Mouse (Mus musculus) heart, embryonic 15.5 days (tissue): ENCODE measurements around the gene Gorasp2. TPM values are rescaled to one million over a fixed set of nuclear protein-coding genes. Genes with fewer than 3 reads are reported as not detected.

Source experiments
- ATAC-seq: fragments of 200-750 bp; cut with Nextera tagmentation; replicated peaks from 2 replicates; pipeline ENCODE4 v1.8.0; 2017; ENCODE audit warnings: low read depth, moderate TSS enrichment; ENCODE audit not compliant: insufficient number of reproducible peaks, insufficient read depth, low FRiP score
- H3K27ac ChIP-seq: fragments of 300-500 bp; sonication (generic); 2 replicates; pipeline ENCODE4 v1.5.1; 2015; ENCODE audit warnings: mild to moderate bottlenecking, inconsistent platforms
- H3K27me3 ChIP-seq: fragments of 300-500 bp; sonication (generic); 2 replicates; pipeline ENCODE4 v1.6.1; 2015; ENCODE audit warnings: inconsistent platforms
- H3K36me3 ChIP-seq: fragments of 300-500 bp; sonication (generic); 2 replicates; pipeline ENCODE4 v1.6.1; 2015; ENCODE audit warnings: mild to moderate bottlenecking, inconsistent platforms
- H3K4me1 ChIP-seq: fragments of 300-500 bp; sonication (generic); replicated peaks from 2 replicates; pipeline ENCODE4 v1.6.1; 2015; ENCODE audit warnings: inconsistent platforms
- H3K4me2 ChIP-seq: fragments of 300-500 bp; sonication (generic); 2 replicates; pipeline ENCODE4 v1.6.1; 2015; ENCODE audit warnings: inconsistent platforms, mild to moderate bottlenecking, moderate library complexity
- H3K4me3 ChIP-seq: fragments of 300-500 bp; sonication (generic); 2 replicates; pipeline ENCODE4 v1.5.1; 2015; ENCODE audit warnings: mild to moderate bottlenecking, inconsistent platforms
- H3K9ac ChIP-seq: fragments of 300-500 bp; sonication (generic); 2 replicates; pipeline ENCODE4 v1.6.1; 2015; ENCODE audit warnings: mild to moderate bottlenecking, inconsistent platforms
- H3K9me3 ChIP-seq: fragments of 300-500 bp; sonication (generic); replicated peaks from 2 replicates; pipeline ENCODE4 v1.6.1; 2016; ENCODE audit warnings: inconsistent platforms
- WGBS: fragments of 180-500 bp; shearing (Covaris S2); methylation state at CpG from one replicate; pipeline ENCODE4 v1.1.7; 2015; ENCODE audit warnings: mixed read lengths; 5-methylcytosine and 5-hydroxymethylcytosine counted together
- polyA plus RNA-seq: library from polyadenylated mRNA; unstranded; fragments of >200 nt; fragmentation: Nextera tagmentation; extraction: Ambion mirVana; gene quantifications from 2 replicates; pipeline ENCODE4 v1.2.1, GENCODE M21; 2015

The Gorasp2 gene
- 113 and 136 TPM in 2 replicates for polyA plus RNA-seq

DNA sequence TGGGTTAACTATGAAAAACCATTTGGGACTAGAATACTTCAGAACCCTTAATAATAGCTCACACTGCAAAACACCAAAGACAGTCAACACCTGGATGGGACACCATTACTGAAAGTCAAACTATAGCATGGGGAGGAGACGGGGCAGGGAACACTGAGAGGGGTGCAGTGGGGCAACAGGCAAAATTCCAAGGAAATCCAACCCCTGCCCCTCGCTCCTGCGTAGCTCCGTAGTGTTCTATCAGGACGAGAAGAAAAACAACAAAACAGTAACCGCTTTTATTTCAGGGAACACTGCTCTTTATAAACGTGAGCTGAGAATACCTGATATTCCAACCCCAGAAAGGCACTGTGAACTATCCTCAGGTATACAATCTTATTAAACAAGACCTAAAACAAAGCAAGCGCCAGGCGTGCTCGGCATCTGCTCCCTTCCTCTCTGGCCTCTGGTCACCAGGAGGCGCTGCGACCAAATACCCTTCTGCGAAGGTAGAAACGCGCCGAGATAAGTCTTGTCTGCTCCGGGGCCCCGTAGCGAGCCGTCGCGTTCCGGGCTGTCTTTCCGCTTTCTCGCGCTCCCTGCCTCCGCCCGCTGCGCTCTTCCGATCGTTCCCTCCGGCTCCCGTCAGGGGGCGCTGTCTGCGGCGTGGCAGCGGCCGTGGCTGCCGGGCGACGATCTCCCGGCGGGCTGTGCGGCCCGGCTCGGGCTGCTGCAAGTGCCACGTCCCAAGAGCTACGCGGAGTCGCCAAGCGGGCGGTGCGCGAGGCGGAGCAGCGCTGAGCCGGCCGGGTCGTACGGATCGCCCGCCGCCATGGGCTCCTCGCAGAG, at the start of gene Gorasp2:
TSS of gene Gorasp2 (plus strand) at position 690 of the 828 bp plus-strand sequence.
- Histone ChIP-seq H3K4me1 (peaks cover 16% of the 10 kb centered on the region), H3K9ac (peak within 1 kb of the TSS; percentile 90), H3K27ac (peak within 1 kb of the TSS; percentile 93), H3K4me2 (peak within 1 kb of the TSS; percentile 84), H3K27me3 (no peaks in the 10 kb centered on the region; the same call in 1 of the 2 replicates), H3K9me3 (no peaks in the 10 kb centered on the region), H3K4me3 (peak within 1 kb of the TSS; percentile 93), H3K36me3 (0 out of 2 replicates have a peak, but pooled peaks cover 4% of the 10 kb centered on the region)
- ATAC-seq = peak; percentile 95
- WGBS = 1% methylated on average over 64 of the region's 64 CpGs

DNA sequence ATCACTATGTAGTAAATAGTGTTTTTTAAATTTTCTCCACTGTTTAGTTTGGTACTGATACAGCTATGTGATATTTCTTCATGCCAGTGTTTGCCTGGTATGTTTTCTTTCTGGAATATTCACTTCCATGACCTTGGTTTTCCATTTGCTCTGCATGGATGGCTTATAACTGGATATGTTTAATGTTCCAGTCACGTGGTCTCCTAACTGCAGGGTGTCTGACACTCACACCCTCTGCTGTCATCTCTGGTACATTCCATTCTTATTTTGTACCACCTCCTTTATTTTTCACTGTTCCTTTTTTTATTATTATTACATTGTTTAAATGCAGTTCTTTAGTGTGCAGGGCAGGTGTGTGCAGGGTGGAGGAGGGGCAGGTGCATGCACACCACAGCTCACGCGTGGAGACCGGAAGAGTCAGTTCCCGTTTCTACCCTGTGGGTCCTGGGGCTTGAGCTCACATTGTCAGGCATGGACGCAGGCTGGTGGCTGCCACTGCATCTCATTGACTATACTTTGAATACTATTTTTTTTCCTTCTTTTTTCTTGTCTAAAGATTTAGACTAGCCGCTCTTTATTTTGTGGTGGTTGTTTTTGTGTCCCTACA, 46.5 kb upstream of the Gorasp2 start:
- H3K4me1 ChIP-seq = no peaks in the 10 kb centered on the region
- H3K4me3 ChIP-seq = no peak overlapping the region
- H3K27me3 ChIP-seq = no peaks in the 10 kb centered on the region
- no peak overlapping the region for H3K4me2 ChIP-seq
- no peaks in the 10 kb centered on the region for H3K36me3 ChIP-seq
- H3K9ac ChIP-seq = no peak overlapping the region
- H3K27ac ChIP-seq = no peak overlapping the region
- no peaks in the 10 kb centered on the region for H3K9me3 ChIP-seq
- ATAC-seq = no peak
- 81% methylated on average over 7 of the region's 7 CpGs for WGBS

DNA sequence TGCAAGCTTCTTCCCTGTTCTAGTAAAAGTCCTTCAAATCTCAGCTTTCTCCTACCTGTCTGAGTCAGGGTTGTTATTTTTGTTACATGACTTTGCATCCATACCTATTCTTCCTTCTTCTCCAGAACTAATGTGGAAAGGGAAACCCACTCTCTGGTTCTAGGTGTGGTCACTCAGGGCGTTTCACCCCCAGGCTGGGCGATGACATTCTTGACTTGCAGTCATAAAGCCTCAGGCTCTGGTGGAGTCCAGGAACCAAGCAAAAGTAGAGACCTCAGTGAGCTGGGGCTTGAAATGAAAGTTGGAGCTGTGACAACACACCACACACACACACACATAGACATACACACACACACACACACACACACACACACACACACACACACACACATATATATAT, 45.3 kb upstream of the Gorasp2 start:
- Histone ChIP-seq H3K27ac (no peak overlapping the region), H3K4me1 (no peaks in the 10 kb centered on the region), H3K27me3 (no peaks in the 10 kb centered on the region), H3K9me3 (no peaks in the 10 kb centered on the region), H3K4me2 (no peak overlapping the region), H3K36me3 (no peaks in the 10 kb centered on the region), H3K4me3 (no peak overlapping the region), H3K9ac (no peak overlapping the region)
- no peak for ATAC-seq
- 73% methylated on average over 2 of the region's 2 CpGs for WGBS

DNA sequence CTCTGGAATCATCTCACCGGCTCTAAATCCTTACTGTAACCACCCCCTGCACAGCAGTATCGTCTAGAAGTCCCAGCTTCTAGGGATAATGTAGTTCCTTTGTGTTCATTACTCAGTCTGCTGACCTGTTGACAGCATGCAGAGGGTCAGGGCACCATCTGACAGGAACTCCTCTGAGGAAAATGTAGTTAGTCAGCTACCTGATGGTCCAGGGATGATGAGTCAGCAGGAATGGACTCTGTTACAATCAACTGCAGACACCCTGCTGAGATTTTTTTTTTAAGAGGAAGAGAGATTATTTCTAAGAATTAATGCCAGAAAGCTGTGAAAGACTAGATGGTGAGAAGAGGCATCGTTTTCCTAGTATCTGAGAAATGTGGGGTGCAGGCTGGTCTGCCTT, 44.8 kb upstream of the Gorasp2 start:
- Histone ChIP-seq H3K4me3 (no peak overlapping the region), H3K36me3 (no peaks in the 10 kb centered on the region), H3K4me1 (no peaks in the 10 kb centered on the region), H3K27me3 (no peaks in the 10 kb centered on the region), H3K9ac (no peak overlapping the region), H3K4me2 (no peak overlapping the region), H3K27ac (no peak overlapping the region), H3K9me3 (no peaks in the 10 kb centered on the region)
- 58% methylated on average over 3 of the region's 3 CpGs for WGBS
- ATAC-seq = no peak

DNA sequence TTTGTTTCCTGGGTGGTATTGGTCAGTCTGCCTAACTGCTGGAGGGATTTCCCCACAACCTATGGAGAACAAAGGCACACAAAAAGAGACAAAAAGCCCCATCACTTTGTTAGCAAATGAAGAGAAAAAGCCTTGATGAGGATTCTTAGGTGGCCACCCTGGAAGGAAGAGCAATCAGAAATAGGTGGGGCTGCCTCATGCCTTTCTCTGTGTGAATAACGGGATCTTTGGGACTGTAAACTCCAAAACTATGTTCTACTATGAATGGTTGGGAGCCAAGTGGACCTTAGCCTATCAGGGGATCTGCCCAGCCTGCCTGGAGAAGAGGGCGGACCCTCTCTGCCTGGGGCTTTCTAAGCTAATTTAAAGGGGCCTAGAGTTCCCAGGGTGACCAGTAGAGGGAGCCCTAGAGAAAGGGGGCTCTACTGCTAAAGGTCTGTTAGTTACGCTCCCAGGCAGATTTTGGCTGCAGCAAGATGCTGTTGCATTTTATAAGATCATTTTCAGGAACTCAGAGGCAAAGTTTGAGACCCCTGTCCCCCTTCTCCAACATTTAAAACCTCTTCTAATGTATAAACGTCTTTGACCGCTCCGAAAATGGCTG, 42.0 kb upstream of the Gorasp2 start:
- Histone ChIP-seq H3K27me3 (no peaks in the 10 kb centered on the region), H3K4me3 (no peak overlapping the region), H3K4me1 (no peaks in the 10 kb centered on the region), H3K9ac (no peak overlapping the region), H3K9me3 (no peaks in the 10 kb centered on the region), H3K4me2 (no peak overlapping the region), H3K36me3 (no peaks in the 10 kb centered on the region), H3K27ac (no peak overlapping the region)
- 89% methylated on average over 6 of the region's 6 CpGs for WGBS
- ATAC-seq = no peak

DNA sequence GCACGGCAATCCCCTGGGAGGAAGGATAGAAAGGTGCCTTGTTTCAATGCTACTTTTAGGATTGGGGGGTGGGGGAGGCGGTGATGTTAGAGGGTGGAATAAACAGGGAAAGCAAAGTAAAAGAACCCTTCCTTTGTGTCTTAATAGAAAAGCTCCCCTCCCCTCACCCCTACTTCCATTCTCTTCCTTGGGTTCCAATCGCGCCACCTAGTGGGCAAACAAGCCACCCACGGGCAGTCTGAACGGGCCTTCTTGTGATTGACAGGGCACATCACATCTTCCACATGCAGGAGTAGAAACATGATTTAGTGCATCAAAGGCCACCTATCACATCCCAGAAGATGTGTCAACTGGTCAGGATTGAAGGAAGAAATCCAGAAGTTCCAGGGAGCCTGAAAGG, 41.2 kb upstream of the Gorasp2 start:
- Histone ChIP-seq H3K36me3 (no peaks in the 10 kb centered on the region), H3K4me3 (no peak overlapping the region), H3K4me2 (no peak overlapping the region), H3K27ac (no peak overlapping the region), H3K9ac (no peak overlapping the region), H3K4me1 (no peaks in the 10 kb centered on the region), H3K9me3 (no peaks in the 10 kb centered on the region), H3K27me3 (no peaks in the 10 kb centered on the region)
- no peak for ATAC-seq
- WGBS = 24% methylated on average over 6 of the region's 6 CpGs

DNA sequence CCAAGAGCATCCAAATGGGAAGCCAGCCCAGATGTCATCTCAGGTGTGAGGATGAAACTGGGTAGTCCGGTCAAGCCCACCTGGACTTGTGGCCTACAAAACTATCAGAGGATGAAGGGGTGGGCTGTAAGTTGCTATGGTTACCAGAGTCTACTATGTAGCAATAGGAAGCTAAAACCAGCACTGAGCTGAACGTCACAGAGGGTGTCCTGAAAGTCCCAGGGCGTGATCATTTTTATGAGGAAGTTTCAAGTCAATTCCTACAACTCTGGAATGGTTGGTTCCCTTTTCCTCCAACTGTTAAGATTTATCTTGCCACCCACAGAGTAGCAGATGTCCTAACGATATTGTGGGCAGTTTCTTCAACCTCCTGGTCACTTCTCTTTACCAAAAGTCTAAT, 39.1 kb upstream of the Gorasp2 start:
- Histone ChIP-seq H3K9me3 (no peaks in the 10 kb centered on the region), H3K27ac (no peak overlapping the region), H3K27me3 (no peaks in the 10 kb centered on the region), H3K36me3 (no peaks in the 10 kb centered on the region), H3K4me1 (no peaks in the 10 kb centered on the region), H3K4me3 (no peak overlapping the region), H3K9ac (no peak overlapping the region), H3K4me2 (no peak overlapping the region)
- ATAC-seq = no peak
- WGBS = 66% methylated on average over 4 of the region's 4 CpGs

DNA sequence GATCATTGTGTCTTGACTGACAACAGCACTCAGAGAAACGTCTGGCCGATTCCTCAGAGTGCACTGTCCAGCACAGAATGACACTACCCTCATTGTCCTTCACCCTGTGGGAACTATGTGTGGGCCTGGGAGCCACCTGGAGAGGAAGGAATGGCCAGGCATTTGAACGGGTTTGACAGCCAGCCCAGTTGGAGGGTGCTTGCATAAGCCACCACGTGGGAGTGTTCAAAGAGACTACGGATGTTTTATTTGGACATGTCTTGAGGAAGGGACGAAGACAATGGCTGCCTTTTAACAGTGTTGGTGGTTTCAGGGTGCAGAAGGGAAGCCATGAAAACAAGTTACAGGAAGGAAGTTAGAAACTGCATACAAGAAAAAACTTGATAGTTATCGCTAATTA, 35.6 kb upstream of the Gorasp2 start:
- 49% methylated on average over 7 of the region's 7 CpGs for WGBS
- no peak overlapping the region for H3K27ac ChIP-seq
- no peak for ATAC-seq
- no peak overlapping the region for H3K4me2 ChIP-seq
- no peak overlapping the region for H3K9ac ChIP-seq
- no peaks in the 10 kb centered on the region for H3K27me3 ChIP-seq
- no peaks in the 10 kb centered on the region for H3K36me3 ChIP-seq
- no peak overlapping the region for H3K4me3 ChIP-seq
- peaks cover 10% of the 10 kb centered on the region for H3K4me1 ChIP-seq
- no peaks in the 10 kb centered on the region for H3K9me3 ChIP-seq

DNA sequence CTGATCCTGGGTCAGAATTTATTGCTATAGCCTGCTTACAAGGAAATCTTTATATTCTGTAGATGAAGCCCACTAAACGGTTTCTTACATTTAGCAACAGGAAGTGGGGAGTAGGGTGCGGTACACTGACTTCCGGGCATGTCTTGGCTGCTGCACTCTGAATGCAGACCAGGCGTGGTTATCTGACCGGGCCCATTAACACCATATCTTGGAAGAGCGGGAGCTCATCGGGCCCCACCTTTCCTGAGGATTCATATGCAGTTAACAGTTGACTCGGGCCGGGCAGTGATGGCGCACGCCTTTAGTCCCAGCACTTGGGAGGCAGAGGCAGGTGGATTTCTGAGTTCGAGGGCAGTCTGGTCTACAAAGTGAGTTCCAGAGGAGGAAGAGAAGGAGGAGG, 33.0 kb upstream of the Gorasp2 start:
- no peak overlapping the region for H3K4me3 ChIP-seq
- no peak overlapping the region for H3K27ac ChIP-seq
- no peaks in the 10 kb centered on the region for H3K36me3 ChIP-seq
- no peak overlapping the region for H3K9ac ChIP-seq
- no peaks in the 10 kb centered on the region for H3K9me3 ChIP-seq
- no peak overlapping the region for H3K4me2 ChIP-seq
- 80% methylated on average over 12 of the region's 12 CpGs for WGBS
- no peak for ATAC-seq
- H3K27me3 ChIP-seq = no peaks in the 10 kb centered on the region
- peaks cover 10% of the 10 kb centered on the region for H3K4me1 ChIP-seq

DNA sequence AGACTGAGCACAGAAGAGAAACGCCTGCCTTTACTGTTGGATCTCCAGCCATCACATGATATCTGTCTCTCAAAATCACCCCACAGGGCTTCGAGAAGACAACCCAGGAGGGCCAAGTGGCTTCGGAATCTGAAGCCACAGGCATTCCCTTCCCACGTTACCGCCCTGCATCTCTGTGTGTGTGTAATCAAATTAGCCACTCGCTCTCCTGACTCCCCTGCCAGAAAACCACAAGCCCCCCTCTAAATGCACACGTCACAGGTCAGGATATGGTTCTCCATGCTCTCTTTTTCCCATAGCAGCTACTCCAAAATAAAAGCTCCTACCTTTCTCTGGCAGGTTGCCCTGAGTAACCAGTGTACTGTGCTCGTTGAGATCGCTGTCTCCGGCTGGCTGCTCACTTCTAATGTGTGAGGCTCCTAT, 32.0 kb upstream of the Gorasp2 start:
- peaks cover 10% of the 10 kb centered on the region for H3K4me1 ChIP-seq
- H3K27ac ChIP-seq = no peak overlapping the region
- peak overlapping the region; percentile 35 for H3K4me3 ChIP-seq
- no peaks in the 10 kb centered on the region for H3K27me3 ChIP-seq
- 10% methylated on average over 10 of the region's 10 CpGs for WGBS
- H3K9ac ChIP-seq = no peak overlapping the region
- peak; percentile 63; the same call in 1 of the 2 replicates for ATAC-seq
- H3K36me3 ChIP-seq = no peaks in the 10 kb centered on the region
- H3K4me2 ChIP-seq = peak overlapping the region; percentile 59
- no peaks in the 10 kb centered on the region for H3K9me3 ChIP-seq

DNA sequence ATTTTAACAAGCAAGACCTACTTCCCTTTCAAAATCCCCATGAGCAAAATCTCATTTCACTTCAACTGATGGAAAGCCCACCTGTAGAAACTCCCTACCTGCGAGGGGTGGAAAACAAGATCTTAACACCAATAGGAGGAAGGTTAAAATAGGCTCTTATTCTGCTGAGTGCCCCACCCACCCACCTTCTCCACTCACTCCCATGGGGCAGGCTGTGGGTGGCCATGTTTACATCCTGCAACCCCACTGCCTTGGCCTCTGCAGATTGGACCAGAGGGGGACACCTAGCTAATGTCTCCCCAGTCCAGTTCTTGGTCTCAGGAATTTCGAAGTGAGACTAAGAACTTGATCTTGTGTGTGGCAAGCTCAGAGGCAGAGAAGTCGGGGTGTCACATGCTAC, 31.5 kb upstream of the Gorasp2 start:
- ATAC-seq = no peak
- H3K9me3 ChIP-seq = no peaks in the 10 kb centered on the region

More for the DNA sequence above, 31.5 kb upstream of the Gorasp2 start:
- Histone ChIP-seq H3K4me1 (peaks cover 10% of the 10 kb centered on the region), H3K4me3 (peak overlapping the region; percentile 35), H3K36me3 (no peaks in the 10 kb centered on the region), H3K27me3 (no peaks in the 10 kb centered on the region), H3K27ac (no peak overlapping the region), H3K9ac (no peak overlapping the region), H3K4me2 (peak overlapping the region; percentile 59)
- WGBS = 67% methylated on average over 3 of the region's 3 CpGs
